8 mouse cellular contexts compared by ENCODE assay signal in the genomic region with DNA sequence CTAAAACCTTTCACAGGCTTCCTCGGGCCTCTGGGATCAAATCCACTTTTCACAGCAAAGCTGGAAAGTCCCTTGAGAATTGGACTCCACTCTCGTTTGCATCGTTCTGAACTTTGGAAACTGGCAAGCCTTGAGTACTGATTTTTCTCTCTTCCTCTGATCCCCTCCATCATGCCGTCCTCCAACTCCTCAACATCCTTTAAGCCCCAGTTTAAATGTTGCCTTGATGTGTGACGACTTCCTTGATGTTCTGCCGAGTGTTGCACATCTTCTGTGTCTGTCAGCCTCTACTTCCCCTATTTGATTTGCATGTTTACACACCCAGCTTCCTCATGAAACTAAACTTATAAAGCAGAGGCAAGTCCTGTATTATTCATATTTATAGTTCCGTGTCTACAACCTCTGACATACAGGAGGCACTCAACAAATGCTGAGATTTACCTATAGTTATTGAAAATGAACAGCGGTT. TPM values are rescaled to one million over a fixed set of nuclear protein-coding genes. Genes with fewer than 3 reads are reported as not detected.
A peak's percentile ranks its signal among the peaks of the same experiment; 100 is the strongest.
DNase-seq lines count a peak whose midpoint lies in the region; ATAC-seq lines count a peak whose summit lies in the region.

No protein-coding gene starts in this region.

- H3K4me2 ChIP-seq in kidney, embryonic 14.5 days (replicated peaks; ENCODE audit: low read depth, low read length) = peak overlapping the region; percentile 50
- H3K4me2 ChIP-seq in embryonic facial prominence, embryonic 12.5 days (replicated peaks) = peak overlapping the region; percentile 60
- H3K4me2 ChIP-seq in hindbrain, embryonic 14.5 days (replicated peaks) = peak overlapping the region; percentile 56

- H3K4me3 ChIP-seq in kidney, embryonic 14.5 days (ENCODE audit: low read length) = peak overlapping the region; percentile 57
- peak overlapping the region; percentile 46 for H3K4me3 ChIP-seq in embryonic facial prominence, embryonic 12.5 days
- H3K4me3 ChIP-seq in hindbrain, embryonic 14.5 days (replicated peaks; ENCODE audit: low read length) = peak overlapping the region; percentile 79

- ATAC-seq in kidney, embryonic 14.5 days (ENCODE audit: low FRiP score, low TSS enrichment) = no peak
- ATAC-seq in embryonic facial prominence, embryonic 12.5 days (ENCODE audit: insufficient number of reproducible peaks, insufficient read depth, low FRiP score, low TSS enrichment) = no peak
- no peak for ATAC-seq in hindbrain, embryonic 14.5 days (ENCODE audit: low FRiP score)
- peak; percentile 57 for ATAC-seq in megakaryocyte, adult 5-6 weeks (ENCODE audit: poor library complexity, severe bottlenecking)

- no peak overlapping the region for H3K27ac ChIP-seq in kidney, embryonic 14.5 days (ENCODE audit: low read depth, low read length)
- H3K27ac ChIP-seq in embryonic facial prominence, embryonic 12.5 days = no peak overlapping the region
- H3K27ac ChIP-seq in hindbrain, embryonic 14.5 days = no peak overlapping the region

- H3K27me3 ChIP-seq in kidney, embryonic 14.5 days (ENCODE audit: control insufficient read depth, insufficient read depth, low read length) = peaks cover 34% of the 10 kb centered on the region
- peaks cover 31% of the 10 kb centered on the region for H3K27me3 ChIP-seq in embryonic facial prominence, embryonic 12.5 days
- H3K27me3 ChIP-seq in hindbrain, embryonic 14.5 days (ENCODE audit: control insufficient read depth, insufficient read depth, low read length) = no peaks in the 10 kb centered on the region
- H3K27me3 ChIP-seq in splenic B cell, adult 2 months (ENCODE audit: control insufficient read depth, insufficient read depth, low read length, poor library complexity, severe bottlenecking) = no peaks in the 10 kb centered on the region

- H3K9me3 ChIP-seq in kidney, embryonic 14.5 days (ENCODE audit: control insufficient read depth, low read length) = no peaks in the 10 kb centered on the region
- no peaks in the 10 kb centered on the region for H3K9me3 ChIP-seq in embryonic facial prominence, embryonic 12.5 days
- H3K9me3 ChIP-seq in hindbrain, embryonic 14.5 days (ENCODE audit: control insufficient read depth, low read length) = no peaks in the 10 kb centered on the region

- H3K9ac ChIP-seq in kidney, embryonic 14.5 days (ENCODE audit: low read depth, low read length) = no peak overlapping the region
- peak overlapping the region; percentile 49; the same call in 1 of the 2 replicates for H3K9ac ChIP-seq in embryonic facial prominence, embryonic 12.5 days
- peak overlapping the region; percentile 59; the same call in 1 of the 2 replicates for H3K9ac ChIP-seq in hindbrain, embryonic 14.5 days

- H3K4me1 ChIP-seq in kidney, embryonic 14.5 days (ENCODE audit: control insufficient read depth, insufficient read depth, low read length) = peaks cover 11% of the 10 kb centered on the region; the same call in 1 of the 2 replicates
- peaks cover 16% of the 10 kb centered on the region for H3K4me1 ChIP-seq in embryonic facial prominence, embryonic 12.5 days
- peaks cover 28% of the 10 kb centered on the region for H3K4me1 ChIP-seq in hindbrain, embryonic 14.5 days (replicated peaks; ENCODE audit: control insufficient read depth, insufficient read depth, low read length)

- DNase-seq in kidney, adult 18-20 months = no peak
- no peak for DNase-seq in hindbrain, embryonic 14.5 days (ENCODE audit: low spot score)
- DNase-seq in splenic B cell, adult 2 months (ENCODE audit: low read depth, low spot score) = peak; percentile 92
- no peak for DNase-seq in adrenal gland, postnatal 4 days (ENCODE audit: low spot score in 2 of 2)
- DNase-seq in right cerebral cortex, postnatal 36 days (ENCODE audit: low spot score in 2 of 2) = no peak

- 34% methylated on average over 8 of the region's 8 CpGs for WGBS in kidney, embryonic 14.5 days
- WGBS in embryonic facial prominence, embryonic 12.5 days = 42% methylated on average over 8 of the region's 8 CpGs
- 36% methylated on average over 8 of the region's 8 CpGs for WGBS in hindbrain, embryonic 14.5 days

- no peaks in the 10 kb centered on the region for H3K36me3 ChIP-seq in kidney, embryonic 14.5 days (ENCODE audit: control insufficient read depth, insufficient read depth, low read length)
- H3K36me3 ChIP-seq in embryonic facial prominence, embryonic 12.5 days = no peaks in the 10 kb centered on the region
- H3K36me3 ChIP-seq in hindbrain, embryonic 14.5 days (replicated peaks; ENCODE audit: control insufficient read depth, insufficient read depth) = no peaks in the 10 kb centered on the region
- no peaks in the 10 kb centered on the region for H3K36me3 ChIP-seq in splenic B cell, adult 2 months (ENCODE audit: control insufficient read depth, insufficient read depth, low read length, poor library complexity, severe bottlenecking)

RNA-seq across cellular contexts. Expression of a gene that starts 1.0 kb away (rescaled TPM):
- 0.12 and 0.19 TPM in 2 replicates for polyA plus RNA-seq in kidney, embryonic 14.5 days (2014; fragmentation: Nextera tagmentation; extraction: Ambion mirVana)
- polyA plus RNA-seq in embryonic facial prominence, embryonic 12.5 days (2016; fragmentation: Nextera tagmentation; extraction: Ambion mirVana) = 4.3 and 4.4 TPM in 2 replicates
- 46.7 and 47.1 TPM in 2 replicates for polyA plus RNA-seq in hindbrain, embryonic 14.5 days (2014; fragmentation: Nextera tagmentation; extraction: Ambion mirVana)
- total RNA-seq in megakaryocyte, adult 5-6 weeks (2015) = 0.09 and 0.16 TPM in 2 replicates
- total RNA-seq in megakaryocyte, adult 5-6 weeks (2017) = 0.07 and 0.24 TPM in 2 replicates
- total RNA-seq in adrenal gland, postnatal 4 days (2021) = 10 to 100 TPM; 16.4 to 17.0 TPM
